Mouse (Mus musculus) liver, postnatal 0 days (tissue): ENCODE measurements around the gene Raet1e.

Source experiments
- CTCF ChIP-seq: sonication (generic); IDR thresholded peaks from 2 replicates; pipeline ENCODE4 v1.5.1; 2016; ENCODE audit warnings: antibody characterized with exemption, low read depth
- EP300 ChIP-seq: IDR thresholded peaks from 2 replicates; pipeline ENCODE4 v1.6.1; 2016; ENCODE audit warnings: antibody characterized with exemption, low read depth, mild to moderate bottlenecking

DNA sequence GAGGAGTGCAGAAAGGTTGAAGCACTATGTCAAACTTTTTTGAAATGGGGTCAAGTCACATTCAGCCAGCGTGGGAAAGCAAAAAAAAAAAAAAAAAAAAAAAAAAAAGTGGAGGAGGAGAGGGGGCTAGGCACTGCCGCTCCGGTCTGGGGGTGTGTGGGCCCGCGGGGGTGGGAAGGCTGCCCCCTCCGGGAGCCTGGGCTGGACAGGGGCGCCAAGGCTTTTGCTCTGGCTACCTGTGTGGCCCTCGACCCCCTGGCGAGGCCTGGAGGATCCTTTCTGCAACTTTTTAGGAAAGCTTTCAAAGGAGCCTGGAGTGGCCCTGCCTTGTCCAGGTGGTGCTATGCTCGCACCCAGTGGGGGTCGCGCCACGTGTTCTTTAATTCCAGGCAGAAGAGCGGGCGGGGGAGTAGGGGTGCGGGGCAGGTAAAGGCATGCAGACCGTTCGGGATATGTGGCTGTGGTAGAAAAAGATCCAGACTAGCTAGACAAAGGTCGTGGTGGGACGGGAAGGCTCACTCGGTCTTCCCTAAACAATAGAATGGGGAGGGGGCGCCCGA, 1.3 kb downstream of the Raet1e start:
- TF ChIP-seq CTCF (no peak), EP300 (no peak)
